Comparison of ENCODE assay signal across 8 mouse cellular contexts in the genomic region with DNA sequence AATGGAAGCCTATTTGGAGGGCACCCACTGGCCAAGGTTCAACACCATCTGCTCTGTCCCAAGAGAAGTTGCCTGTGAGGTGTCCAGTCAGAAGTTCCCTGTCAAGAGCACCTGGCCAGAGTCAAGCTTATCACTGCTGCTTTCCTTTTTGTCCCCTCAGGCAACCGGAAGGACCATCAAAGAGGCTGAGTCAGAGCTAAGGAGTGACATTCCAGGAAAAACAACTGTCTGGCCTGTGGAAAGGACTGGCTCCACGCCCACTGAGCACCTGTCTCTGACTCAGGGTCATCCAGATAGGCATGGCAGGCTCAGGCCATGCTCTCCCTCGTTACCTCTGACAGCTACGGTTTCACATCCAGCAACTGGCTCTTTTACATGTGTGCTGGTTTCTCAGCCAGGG.
A peak's percentile ranks its signal among the peaks of the same experiment; 100 is the strongest.
DNase-seq lines count a peak whose midpoint lies in the region; ATAC-seq and TF ChIP-seq lines count a peak whose summit lies in the region.
"Had no signal": no experiment of that assay in that cellular context is flagged by ENCODE, and none has a peak within 500 bp of the region (broad histone marks: within the 10 kb centered on the region; RNA-seq: fewer than 3 reads in every experiment).

No protein-coding gene starts in this region.

- H3K4me2 ChIP-seq in lung, embryonic 16.5 days (ENCODE audit: low read depth, low read length): no peak overlapping the region

- no peak overlapping the region for H3K27ac ChIP-seq in lung, embryonic 16.5 days (ENCODE audit: low read length)
- H3K27ac ChIP-seq in small intestine, adult 2 months (ENCODE audit: insufficient read depth, low read depth, low read length): 0 out of 2 replicates have a peak overlapping the region, but pooled peaks have one; percentile 4
- H3K27ac ChIP-seq: heart, adult 2 months had no signal

- DNase-seq in lung, postnatal 14 days: no peak
- peak; percentile 90 for DNase-seq in R1 (ENCODE audit: low read depth, low spot score)
- DNase-seq in gastrocnemius, postnatal 10 days: peak; percentile 65
- no peak for DNase-seq in natural killer cell, adult 2 months (ENCODE audit: low spot score in 2 of 2)
- no peak for DNase-seq in urinary bladder, adult 18-20 months (ENCODE audit: low spot score in 2 of 2)
- DNase-seq: heart, adult 2 months had no signal

- H3K4me3 ChIP-seq in lung, embryonic 16.5 days (ENCODE audit: low read length): no peak overlapping the region
- H3K4me3 ChIP-seq in small intestine, adult 2 months (ENCODE audit: low read depth, low read length): no peak overlapping the region
- H3K4me3 ChIP-seq: heart, adult 2 months had no signal

- H3K9ac ChIP-seq in lung, embryonic 16.5 days (ENCODE audit: low read length): no peak overlapping the region

- no peaks in the 10 kb centered on the region for H3K9me3 ChIP-seq in lung, embryonic 16.5 days (ENCODE audit: control insufficient read depth, low read length)

- 0 out of 2 replicates have a peak, but pooled peaks have one; percentile 15 for ATAC-seq in lung, embryonic 16.5 days (ENCODE audit: low read depth)

- no peaks in the 10 kb centered on the region for H3K36me3 ChIP-seq in lung, embryonic 16.5 days (ENCODE audit: control insufficient read depth, insufficient read depth, low read length)
- H3K36me3 ChIP-seq in small intestine, adult 2 months (ENCODE audit: control insufficient read depth, insufficient read depth, low read length): no peaks in the 10 kb centered on the region; the same call in 1 of the 2 replicates

- TF ChIP-seq CTCF in small intestine, adult 2 months (IDR thresholded peaks at IDR 0.05; ENCODE audit: extremely low read depth, insufficient read length, insufficient replicate concordance, low read depth, low read length): no peak

- no peaks in the 10 kb centered on the region for H3K27me3 ChIP-seq in lung, embryonic 16.5 days (ENCODE audit: control insufficient read depth, insufficient read depth, low read depth, low read length)
- no peaks in the 10 kb centered on the region for H3K27me3 ChIP-seq in small intestine, adult 2 months (ENCODE audit: control insufficient read depth, insufficient read depth, low read length)

- TF ChIP-seq POLR2A in small intestine, adult 2 months (IDR thresholded peaks at IDR 0.05; ENCODE audit: low read depth, low read length): no peak

- H3K4me1 ChIP-seq in lung, embryonic 16.5 days (replicated peaks; ENCODE audit: control insufficient read depth, insufficient read depth, low read length): peaks cover 8% of the 10 kb centered on the region; the same call in 1 of the 2 replicates
- peaks cover 7% of the 10 kb centered on the region for H3K4me1 ChIP-seq in small intestine, adult 2 months (ENCODE audit: control insufficient read depth, insufficient read depth, insufficient read length, low read length)

- 52% methylated on average over 4 of the region's 4 CpGs for WGBS in lung, embryonic 16.5 days
- 30% methylated on average over 4 of the region's 4 CpGs for WGBS in small intestine, adult 2 months

Comparison
In these comparisons a context has a peak if more than half of its experiments do, and no peak if none do; other contexts are left out.
1. DNase-seq: peak in R1 (single experiment) and gastrocnemius, postnatal 10 days (single experiment); none in lung, postnatal 14 days (single experiment), natural killer cell, adult 2 months (0 of 2) and urinary bladder, adult 18-20 months (0 of 2).